9 mouse cellular contexts compared by ENCODE assay signal in the genomic region with DNA sequence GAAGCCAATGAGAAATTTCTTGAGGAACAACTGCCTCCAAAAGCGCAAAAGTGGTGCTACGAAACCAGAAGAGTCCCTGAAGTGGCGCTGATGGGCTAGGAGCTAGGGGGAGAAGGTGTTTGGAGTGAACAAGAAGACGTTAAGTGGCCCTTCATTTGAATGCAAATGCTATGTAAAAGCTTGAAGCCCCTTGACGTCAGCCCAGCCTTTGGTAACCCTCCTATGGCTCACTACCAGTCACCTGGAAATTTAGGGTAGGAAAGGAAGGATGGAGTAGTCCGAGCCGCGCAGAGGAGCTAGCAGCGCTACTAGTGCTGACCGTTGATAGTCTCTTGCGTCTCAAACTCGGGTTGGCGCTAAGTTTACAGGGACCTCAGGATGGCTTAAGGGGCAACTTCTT. TPM values are rescaled to one million over a fixed set of nuclear protein-coding genes. Genes with fewer than 3 reads are reported as not detected.
DNase-seq lines count a peak whose midpoint lies in the region; ATAC-seq lines count a peak whose summit lies in the region.
"Had no signal": no experiment of that assay in that cellular context is flagged by ENCODE, and none has a peak within 500 bp of the region (broad histone marks: within the 10 kb centered on the region; RNA-seq: fewer than 3 reads in every experiment).

Gene Cdx4 (plus strand): TSS at position 253 of the 400 bp plus-strand sequence.

- DNase-seq in kidney, postnatal 25 days: no peak
- peak; percentile 12 for DNase-seq in neural tube, embryonic 10.5 days (ENCODE audit: extremely low spot score, low spot score)
- no peak for DNase-seq in frontal cortex, adult 2 months (ENCODE audit: extremely low spot score in 1 of 2, low spot score in 1 of 2)
- DNase-seq in natural killer cell, adult 2 months (ENCODE audit: low spot score in 2 of 2): no peak
- no peak for DNase-seq in retina, embryonic 14.5 days (ENCODE audit: low spot score)

- no peak within 1 kb of the TSS for H3K9ac ChIP-seq in kidney, embryonic 16.5 days (replicated peaks; ENCODE audit: low read length)
- H3K9ac ChIP-seq in embryonic facial prominence, embryonic 12.5 days: no peak within 1 kb of the TSS
- no peak within 1 kb of the TSS for H3K9ac ChIP-seq in hindbrain, embryonic 16.5 days (ENCODE audit: low read depth, low read length)
- H3K9ac ChIP-seq: embryonic facial prominence, embryonic 15.5 days had no signal

- 22% methylated on average over 13 of the region's 13 CpGs for WGBS in kidney, embryonic 16.5 days
- WGBS in embryonic facial prominence, embryonic 12.5 days: 22% methylated on average over 13 of the region's 13 CpGs
- WGBS in hindbrain, embryonic 16.5 days: 19% methylated on average over 13 of the region's 13 CpGs

- ATAC-seq in kidney, embryonic 16.5 days (ENCODE audit: low FRiP score, low TSS enrichment): no peak
- no peak for ATAC-seq in embryonic facial prominence, embryonic 12.5 days (ENCODE audit: insufficient number of reproducible peaks, insufficient read depth, low FRiP score, low TSS enrichment)
- no peak for ATAC-seq in hindbrain, embryonic 16.5 days

- no peaks in the 10 kb centered on the region for H3K36me3 ChIP-seq in kidney, embryonic 16.5 days (ENCODE audit: insufficient read depth, low read length)
- H3K36me3 ChIP-seq in embryonic facial prominence, embryonic 12.5 days: no peaks in the 10 kb centered on the region
- no peaks in the 10 kb centered on the region for H3K36me3 ChIP-seq in hindbrain, embryonic 16.5 days (ENCODE audit: control insufficient read depth, insufficient read depth, low read length)
- H3K36me3 ChIP-seq: embryonic facial prominence, embryonic 15.5 days had no signal

- H3K27ac ChIP-seq in kidney, embryonic 16.5 days (ENCODE audit: low read length): no peak within 1 kb of the TSS
- no peak within 1 kb of the TSS for H3K27ac ChIP-seq in embryonic facial prominence, embryonic 12.5 days
- no peak within 1 kb of the TSS for H3K27ac ChIP-seq in hindbrain, embryonic 16.5 days (ENCODE audit: low read depth, low read length)
- H3K27ac ChIP-seq: embryonic facial prominence, embryonic 15.5 days had no signal

- peak within 1 kb of the TSS; percentile 15; the same call in 1 of the 2 replicates for H3K4me3 ChIP-seq in kidney, embryonic 16.5 days (ENCODE audit: low read length)
- 0 out of 2 replicates have a peak within 1 kb of the TSS, but pooled peaks have one; percentile 9 for H3K4me3 ChIP-seq in embryonic facial prominence, embryonic 12.5 days
- peak within 1 kb of the TSS; percentile 23; the same call in 1 of the 2 replicates for H3K4me3 ChIP-seq in hindbrain, embryonic 16.5 days (ENCODE audit: low read length)
- H3K4me3 ChIP-seq: embryonic facial prominence, embryonic 15.5 days had no signal

- H3K9me3 ChIP-seq in kidney, embryonic 16.5 days (ENCODE audit: low read length): no peaks in the 10 kb centered on the region
- no peaks in the 10 kb centered on the region for H3K9me3 ChIP-seq in embryonic facial prominence, embryonic 12.5 days
- no peaks in the 10 kb centered on the region for H3K9me3 ChIP-seq in hindbrain, embryonic 16.5 days (ENCODE audit: control insufficient read depth, low read length)
- H3K9me3 ChIP-seq: embryonic facial prominence, embryonic 15.5 days had no signal

- peaks cover 62% of the 10 kb centered on the region for H3K27me3 ChIP-seq in kidney, embryonic 16.5 days (ENCODE audit: insufficient read depth, low read length)
- peaks cover 64% of the 10 kb centered on the region for H3K27me3 ChIP-seq in embryonic facial prominence, embryonic 12.5 days
- H3K27me3 ChIP-seq in hindbrain, embryonic 16.5 days (replicated peaks; ENCODE audit: control insufficient read depth, insufficient read depth, low read length): peaks cover 39% of the 10 kb centered on the region

- no peaks in the 10 kb centered on the region for H3K4me1 ChIP-seq in kidney, embryonic 16.5 days (ENCODE audit: insufficient read depth, low read length)
- no peaks in the 10 kb centered on the region for H3K4me1 ChIP-seq in embryonic facial prominence, embryonic 12.5 days
- H3K4me1 ChIP-seq in hindbrain, embryonic 16.5 days (ENCODE audit: control insufficient read depth, insufficient read depth, low read depth, low read length): no peaks in the 10 kb centered on the region
- H3K4me1 ChIP-seq: embryonic facial prominence, embryonic 15.5 days had no signal

- H3K4me2 ChIP-seq in kidney, embryonic 16.5 days (replicated peaks; ENCODE audit: low read depth, low read length): peak within 1 kb of the TSS; percentile 30
- H3K4me2 ChIP-seq in embryonic facial prominence, embryonic 12.5 days (replicated peaks): 0 out of 2 replicates have a peak within 1 kb of the TSS, but pooled peaks have one; percentile 11
- H3K4me2 ChIP-seq in hindbrain, embryonic 16.5 days (ENCODE audit: low read length): peak within 1 kb of the TSS; percentile 48
- H3K4me2 ChIP-seq: embryonic facial prominence, embryonic 15.5 days had no signal

RNA-seq across cellular contexts. Expression of gene Cdx4, which starts in this region (rescaled TPM):
- polyA plus RNA-seq in kidney, embryonic 16.5 days (2015; fragmentation: Nextera tagmentation; extraction: Ambion mirVana): not detected in 2 replicates
- not detected in 2 replicates for polyA plus RNA-seq in embryonic facial prominence, embryonic 12.5 days (2016; fragmentation: Nextera tagmentation; extraction: Ambion mirVana)
- polyA plus RNA-seq in hindbrain, embryonic 16.5 days (2015; fragmentation: Nextera tagmentation; extraction: Ambion mirVana): not detected in 2 replicates
- polyA plus RNA-seq in frontal cortex, adult 2 months (2012; rRNA removed): not detected in 2 replicates
- polyA plus RNA-seq: embryonic facial prominence, embryonic 15.5 days had no signal
